Mouse (Mus musculus): Measurements from ENCODE around the gene Chodl.

The Chodl gene

GRCm38 (mm10) chr16:78930382-78931286 lies at the start of gene Chodl:
Gene Chodl, plus strand, starts transcription at chr16:78930948.
- no peak for DNase-seq

DNA sequence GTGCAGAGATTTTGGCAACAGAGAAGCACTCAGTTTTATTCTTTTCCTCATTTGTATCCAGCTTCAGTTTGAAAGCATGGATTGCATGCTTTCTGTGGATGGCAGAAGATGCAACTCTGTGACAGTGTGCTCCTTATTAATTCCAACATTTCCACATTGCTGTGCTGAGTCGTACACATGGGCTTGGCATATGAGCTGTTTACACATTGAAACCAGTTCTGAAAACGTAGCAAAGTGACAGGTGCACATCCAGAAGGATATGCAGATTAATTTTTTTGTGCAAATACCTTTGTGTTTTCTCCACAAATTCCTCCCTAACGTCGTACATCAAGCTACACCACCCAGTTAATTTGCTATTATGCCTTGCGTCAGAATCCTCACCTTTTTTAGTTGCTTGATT lies 8.1 kb upstream of the Chodl start:
- DNase-seq = no peak

- DNase-seq = no peak
Observed at GRCm38 (mm10) chr16:78931287-78932025, 708 bp downstream of the Chodl start.

DNA sequence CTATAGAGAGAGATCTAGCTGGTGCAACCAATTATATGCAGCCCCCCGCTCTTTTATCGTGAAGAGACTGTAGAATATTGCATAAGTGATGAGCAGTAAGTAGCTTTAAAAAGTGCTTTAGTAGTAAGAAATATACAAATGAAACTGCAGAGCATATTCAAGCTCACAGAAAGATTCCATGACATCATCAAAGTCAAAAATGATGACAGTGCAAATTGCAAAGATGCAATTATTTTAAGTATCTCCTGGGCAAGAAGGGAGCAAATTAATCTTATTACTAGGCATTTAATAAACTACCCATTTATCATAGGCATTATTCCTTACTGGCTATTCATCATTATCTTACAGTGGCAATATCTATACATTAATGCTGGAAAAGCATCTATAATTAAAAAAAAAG lies 3.5 kb downstream of the Chodl start:
- no peak for DNase-seq

DNA sequence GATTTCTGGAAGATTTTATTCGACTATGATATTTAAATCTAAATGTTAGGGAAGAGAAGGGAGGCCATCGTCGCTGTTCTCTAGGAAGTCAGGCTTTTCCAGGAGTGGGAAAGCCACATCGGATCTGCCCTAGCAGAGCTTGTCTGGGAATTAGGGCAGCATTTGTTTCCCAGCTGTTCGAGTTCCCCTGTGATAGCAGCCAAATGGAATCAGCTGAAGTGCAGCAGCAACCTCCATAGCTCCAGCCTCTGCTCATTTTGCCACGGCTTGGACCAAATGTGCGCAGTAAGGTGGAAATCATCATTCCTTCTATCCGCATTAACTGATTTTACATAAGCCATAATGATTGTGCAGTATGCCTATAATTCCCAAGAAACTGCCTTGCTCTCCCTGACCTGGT lies 7.0 kb downstream of the Chodl start:
- no peak for DNase-seq

- DNase-seq = no peak
Observed at GRCm38 (mm10) chr16:78950359-78950758, 19.6 kb downstream of the Chodl start.

GRCm38 (mm10) chr16:78957434-78957833 lies 26.7 kb downstream of the Chodl start:
- DNase-seq = no peak

GRCm38 (mm10) chr16:78969091-78969731 lies 38.5 kb downstream of the Chodl start:
- DNase-seq = no peak

- no peak for DNase-seq
Observed at GRCm38 (mm10) chr16:78974099-78974498, 43.4 kb downstream of the Chodl start.

- DNase-seq = no peak
Observed at GRCm38 (mm10) chr16:78976384-78976783, 45.6 kb downstream of the Chodl start.
